ENCODE assay signal across 19 mouse cellular contexts in genomic region chr1:46822256-46822972, GRCm38 (mm10).
A peak's percentile ranks its signal among the peaks of the same experiment; 100 is the strongest.
DNase-seq lines count a peak whose midpoint lies in the region; ATAC-seq lines count a peak whose summit lies in the region.
"Had no signal": no experiment of that assay in that cellular context is flagged by ENCODE, and none has a peak within 500 bp of the region (broad histone marks: within the 10 kb centered on the region; RNA-seq: fewer than 3 reads in every experiment).

No protein-coding gene starts in this region.

- DNase-seq in MEL-GATA-1-ER (ENCODE audit: extremely low read depth, low read depth): peak; percentile 37
- DNase-seq in T-cell, adult 2 months (ENCODE audit: low spot score): no peak
- DNase-seq in heart, postnatal 25 days (ENCODE audit: low spot score): no peak
- no peak for DNase-seq in layer of hippocampus, adult 18-20 months (ENCODE audit: low spot score in 2 of 2)
- DNase-seq: adrenal gland, adult 8-10 months; adrenal gland, postnatal 14 days; adrenal gland, postnatal 36 days; cerebellum, adult 11 months; cerebellum, adult 18-20 months; cerebellum, adult 8-10 months; cerebellum, adult 9-11 months; cerebellum, postnatal 14 days; cerebellum, postnatal 36 days had no signal

- intact Hi-C loops in heart, postnatal 25 days (cut with DNase I): no loop called here

- ATAC-seq in common myeloid progenitor, adult 5-6 weeks (replicated peaks; ENCODE audit: low read depth, poor library complexity, severe bottlenecking): peak; percentile 29
- ATAC-seq in megakaryocyte, adult 5-6 weeks (ENCODE audit: poor library complexity, severe bottlenecking): peak; percentile 77
- ATAC-seq in inflammation-experienced regulatory T-cells, adult 6 months: no peak
- ATAC-seq: activated CD4-positive, CD25-positive, alpha-beta regulatory T cell, adult 4 months; forebrain, embryonic 13.5 days; forebrain, embryonic 16.5 days had no signal
